Mouse (Mus musculus) limb, embryonic 14.5 days (tissue): Measurements from ENCODE around the gene Spsb1. TPM values are rescaled to one million over a fixed set of nuclear protein-coding genes. Genes with fewer than 3 reads are reported as not detected.

ENCODE experiments used
- ATAC-seq: fragments of 200-750 bp; cut with Nextera tagmentation; 2 replicates; pipeline ENCODE4 v1.8.0; 2017; ENCODE audit warnings: low read depth, moderate number of reproducible peaks, moderate TSS enrichment; ENCODE audit not compliant: low FRiP score
- DNase-seq: peaks from one replicate; pipeline ENCODE4 v3.0.0-alpha.2; 2015; ENCODE audit warnings: low spot score
- H3K27ac ChIP-seq: fragments of 300-500 bp; sonication (generic); replicated peaks from 2 replicates; pipeline ENCODE4 v1.5.1; 2014; ENCODE audit warnings: low read depth, mild to moderate bottlenecking, low read length, moderate library complexity, mixed read lengths
- H3K27me3 ChIP-seq: fragments of 300-500 bp; sonication (generic); 2 replicates; pipeline ENCODE4 v1.6.1; 2014; ENCODE audit warnings: low read length, mixed read lengths; ENCODE audit not compliant: control insufficient read depth, insufficient read depth
- H3K36me3 ChIP-seq: fragments of 300-500 bp; sonication (generic); 2 replicates; pipeline ENCODE4 v1.6.1; 2014; ENCODE audit warnings: mild to moderate bottlenecking, low read length, moderate library complexity, mixed read lengths; ENCODE audit not compliant: control insufficient read depth, insufficient read depth
- H3K4me1 ChIP-seq: fragments of 300-500 bp; sonication (generic); 2 replicates; pipeline ENCODE4 v1.6.1; 2014; ENCODE audit warnings: antibody characterized with exemption, low read length, mixed read lengths; ENCODE audit not compliant: control insufficient read depth, insufficient read depth
- H3K4me2 ChIP-seq: fragments of 300-500 bp; sonication (generic); replicated peaks from 2 replicates; pipeline ENCODE4 v1.6.1; 2014; ENCODE audit warnings: low read depth, mild to moderate bottlenecking, low read length, moderate library complexity; ENCODE audit not compliant: severe bottlenecking
- H3K4me3 ChIP-seq: fragments of 300-500 bp; sonication (generic); replicated peaks from 2 replicates; pipeline ENCODE4 v1.5.1; 2014; ENCODE audit warnings: low read length
- H3K9ac ChIP-seq: fragments of 300-500 bp; sonication (generic); 2 replicates; pipeline ENCODE4 v1.6.1; 2014; ENCODE audit warnings: mild to moderate bottlenecking, low read depth, low read length, moderate library complexity; ENCODE audit not compliant: severe bottlenecking
- H3K9me3 ChIP-seq: fragments of 300-500 bp; sonication (generic); 2 replicates; pipeline ENCODE4 v1.6.1; 2016; ENCODE audit warnings: low read length; ENCODE audit not compliant: control insufficient read depth
- POLR2A ChIP-seq: fragments of 200-500 bp; IDR thresholded peaks from 2 replicates; pipeline ENCODE4 v1.8.0; 2012; ENCODE audit warnings: inconsistent platforms, mild to moderate bottlenecking, moderate library complexity, borderline replicate concordance; ENCODE audit not compliant: insufficient read depth, insufficient read length; ENCODE audit errors: extremely low read depth
- WGBS: fragments of 180-500 bp; shearing (Covaris S2); extraction: QIAGEN DNeasy Blood & Tissue Kit; methylation state at CpG from one replicate; pipeline ENCODE4 v1.1.7; 2014; 5-methylcytosine and 5-hydroxymethylcytosine counted together
- polyA plus RNA-seq, 2 experiments: library from polyadenylated mRNA; depleted of rRNA in 1 of 2; stranded (reverse) in 1 of 2; unstranded in 1 of 2; fragments of >200 nt; fragmentation: Nextera tagmentation in 1 of 2; extraction: Ambion mirVana in 1 of 2; gene quantifications; 2 replicates each; pipeline versions ENCODE4 v1.2.1 to v1.2.3; 2012 to 2014

Gene Spsb1
- polyA plus RNA-seq, 2 experiments = 18.0 to 19.4 TPM

DNA sequence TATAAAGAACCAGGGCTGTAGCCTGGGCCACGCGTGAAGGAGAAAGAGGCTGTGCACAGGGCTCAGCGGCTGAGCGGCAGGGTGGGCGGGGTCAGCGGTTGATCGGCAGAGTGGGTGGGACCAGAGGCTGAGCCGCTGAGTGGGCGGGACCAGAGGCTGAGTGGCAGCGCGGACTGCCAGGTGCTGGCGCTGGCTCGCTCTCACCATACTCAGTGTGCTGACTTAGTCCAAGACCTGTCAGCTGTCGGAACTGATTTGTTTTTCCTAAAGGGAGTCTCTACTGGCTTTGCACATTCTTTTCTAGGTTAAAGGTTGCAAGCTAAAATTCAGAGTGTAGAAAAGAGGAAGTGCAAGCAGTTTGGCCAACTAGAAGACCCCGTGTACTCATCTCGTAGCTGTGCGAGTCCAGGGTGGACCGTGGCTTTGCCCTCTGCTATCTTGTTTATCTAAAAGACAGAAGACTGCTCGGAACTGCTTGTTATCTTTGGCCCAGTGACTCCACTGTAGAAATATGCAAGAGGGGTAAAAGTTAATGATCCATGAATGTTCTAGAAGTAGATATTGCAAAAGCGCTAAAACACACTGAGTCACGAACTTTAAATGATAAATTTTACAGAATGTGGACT, 34.2 kb upstream of the Spsb1 start:
- Histone ChIP-seq H3K9ac (no peak overlapping the region), H3K9me3 (no peaks in the 10 kb centered on the region), H3K4me1 (peaks cover 24% of the 10 kb centered on the region), H3K4me2 (peak overlapping the region; percentile 53), H3K4me3 (peak overlapping the region; percentile 19; the same call in 1 of the 2 replicates), H3K36me3 (no peaks in the 10 kb centered on the region), H3K27me3 (no peaks in the 10 kb centered on the region), H3K27ac (no peak overlapping the region)
- WGBS = 11% methylated on average over 21 of the region's 21 CpGs
- DNase-seq = peak; percentile 90
- no peak for TF ChIP-seq POLR2A
- ATAC-seq = peak; percentile 88

- Histone ChIP-seq H3K4me3 (no peak overlapping the region), H3K4me2 (0 out of 2 replicates have a peak overlapping the region, but pooled peaks have one; percentile 53), H3K36me3 (peaks cover 7% of the 10 kb centered on the region), H3K9me3 (no peaks in the 10 kb centered on the region), H3K4me1 (peaks cover 24% of the 10 kb centered on the region), H3K9ac (no peak overlapping the region), H3K27ac (no peak overlapping the region), H3K27me3 (no peaks in the 10 kb centered on the region)
- DNase-seq = no peak
- no peak for ATAC-seq
- TF ChIP-seq POLR2A = no peak
- 83% methylated on average over 6 of the region's 6 CpGs for WGBS
Observed at GRCm38 (mm10) chr4:149988301-149988700, 33.5 kb upstream of the Spsb1 start.

- DNase-seq (no peak), ATAC-seq (no peak)
- TF ChIP-seq POLR2A = no peak
- Histone ChIP-seq H3K9me3 (no peaks in the 10 kb centered on the region), H3K36me3 (peaks cover 18% of the 10 kb centered on the region), H3K9ac (no peak overlapping the region), H3K27ac (no peak overlapping the region), H3K27me3 (no peaks in the 10 kb centered on the region), H3K4me2 (no peak overlapping the region), H3K4me1 (peaks cover 24% of the 10 kb centered on the region), H3K4me3 (no peak overlapping the region)
- WGBS = 78% methylated on average over 10 of the region's 10 CpGs
Observed at GRCm38 (mm10) chr4:149986671-149987417, 32.0 kb upstream of the Spsb1 start.

DNA sequence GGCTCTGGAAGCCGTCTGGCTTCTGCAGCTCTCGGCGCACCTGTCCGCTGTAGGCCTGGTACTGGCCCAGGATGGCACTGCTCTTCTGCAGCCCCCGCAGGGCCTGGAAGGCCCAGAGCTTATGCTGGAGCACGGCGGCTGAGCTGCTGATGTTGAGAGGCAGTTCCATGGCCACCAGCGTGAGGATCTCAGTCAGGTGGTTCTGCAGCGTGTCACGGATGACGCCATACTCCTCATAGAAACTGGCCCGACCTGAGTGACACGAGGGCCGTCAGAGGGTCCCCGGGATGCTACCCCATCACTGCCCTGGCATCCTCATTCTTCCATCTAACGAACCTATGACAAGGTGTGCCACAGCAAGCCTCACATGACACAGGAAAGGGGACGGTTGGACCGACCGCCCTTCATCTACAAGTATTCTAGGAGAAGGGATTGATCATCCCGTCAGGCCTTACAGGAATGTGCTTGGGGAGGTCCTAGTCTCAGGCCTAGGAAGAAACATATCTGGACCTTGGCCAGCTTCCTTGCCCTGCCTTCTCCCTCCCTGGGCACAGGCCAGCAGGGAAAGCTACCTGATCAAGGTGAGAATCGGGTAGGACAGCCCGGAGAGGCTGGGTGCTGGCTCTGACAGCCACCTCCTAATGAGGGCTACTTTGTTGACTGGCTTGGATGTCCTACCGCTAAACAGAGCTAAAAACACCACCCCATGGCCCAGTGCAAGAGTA, 29.2 kb upstream of the Spsb1 start:
- Histone ChIP-seq H3K36me3 (peaks cover 26% of the 10 kb centered on the region), H3K9ac (no peak overlapping the region), H3K9me3 (no peaks in the 10 kb centered on the region), H3K4me1 (peaks cover 11% of the 10 kb centered on the region), H3K27ac (no peak overlapping the region), H3K4me3 (no peak overlapping the region), H3K4me2 (no peak overlapping the region), H3K27me3 (no peaks in the 10 kb centered on the region)
- 90% methylated on average over 23 of the region's 23 CpGs for WGBS
- DNase-seq (no peak), ATAC-seq (no peak)
- TF ChIP-seq POLR2A = no peak

- TF ChIP-seq POLR2A = no peak
- no peak for DNase-seq
- Histone ChIP-seq H3K4me2 (no peak overlapping the region), H3K27me3 (no peaks in the 10 kb centered on the region), H3K9me3 (no peaks in the 10 kb centered on the region), H3K36me3 (peaks cover 26% of the 10 kb centered on the region), H3K4me1 (peaks cover 13% of the 10 kb centered on the region), H3K9ac (no peak overlapping the region), H3K27ac (no peak overlapping the region), H3K4me3 (no peak overlapping the region)
- ATAC-seq = no peak
- 77% methylated on average over 15 of the region's 15 CpGs for WGBS
Observed at GRCm38 (mm10) chr4:149982154-149982553, 27.3 kb upstream of the Spsb1 start.
